Mouse (Mus musculus) cerebellum, postnatal 10 days (tissue): ENCODE measurements around the gene Cntn2.
"Not testable (repeated sequence)": the region's sequence is repeated elsewhere in the genome, so short reads cannot be mapped to it uniquely, and the experiment has no call there.

ENCODE experiments used
- DNase-seq, 2 experiments: peaks; one replicate each; pipeline ENCODE4 v3.0.0; 2021; ENCODE audit warnings: mixed read lengths in 2 of 2

Gene Cntn2

DNA sequence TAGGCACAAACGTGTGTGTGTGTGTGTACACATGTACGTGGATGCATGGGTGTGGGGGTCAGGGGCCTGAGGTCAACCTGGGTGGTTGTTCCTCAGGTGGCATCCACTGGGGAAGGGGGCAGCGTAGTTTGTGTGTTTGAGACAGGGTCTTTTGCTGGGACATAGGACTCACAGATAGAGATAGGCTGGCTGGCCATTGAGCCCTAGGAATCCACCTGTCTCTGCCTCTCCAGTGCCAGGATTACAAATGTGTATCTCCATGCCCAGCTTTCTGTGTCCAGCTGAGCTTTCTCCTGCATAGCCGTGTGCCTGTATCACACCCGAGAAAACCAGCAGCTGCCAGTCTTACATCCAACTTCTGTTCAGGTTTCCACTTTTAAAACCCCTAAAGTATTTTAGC lies 33.3 kb downstream of the Cntn2 start:
- peak; percentile 57 to 59 for DNase-seq

DNA sequence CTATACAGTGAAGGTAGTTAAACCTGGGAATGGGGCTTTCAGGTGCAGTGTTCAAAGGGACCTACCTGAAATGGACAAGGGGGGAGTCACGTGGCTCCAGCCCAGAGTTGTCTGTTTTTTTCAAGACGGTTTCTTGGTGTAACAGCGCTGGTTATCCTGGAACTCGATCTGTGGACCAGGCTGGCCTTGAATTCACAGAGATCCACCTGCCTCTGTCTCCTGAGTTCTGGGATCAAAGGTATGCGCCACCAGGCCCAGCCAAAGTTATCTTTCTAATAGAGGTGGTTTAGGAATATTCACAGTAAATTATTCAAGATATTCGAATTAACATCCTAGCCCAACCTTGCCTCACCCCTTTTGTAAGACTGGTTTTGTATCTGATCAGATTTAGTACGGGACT lies 36.4 kb downstream of the Cntn2 start:
- DNase-seq = no peak

DNA sequence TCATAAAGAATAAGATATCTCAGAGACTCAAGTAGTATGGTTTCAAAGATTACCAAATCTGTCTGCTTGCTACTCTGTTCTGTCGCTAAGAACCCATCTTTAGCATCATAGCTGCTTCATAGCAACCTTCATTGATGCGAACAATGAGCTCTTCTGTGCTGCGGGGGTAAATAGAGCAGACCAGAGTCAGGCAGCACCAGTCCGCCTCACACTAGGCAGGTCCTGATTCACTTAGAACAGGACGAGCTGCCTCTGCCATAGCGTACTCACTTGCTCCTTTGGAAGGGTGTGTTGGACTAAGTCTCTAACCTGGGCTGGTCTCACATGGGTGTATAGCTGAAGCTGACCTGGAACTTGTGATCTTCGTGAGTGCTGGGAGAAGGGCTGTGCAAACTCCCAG lies 37.0 kb downstream of the Cntn2 start, which contains the start of gene Tmem81:
TSS of gene Tmem81 (plus strand) at position 173 of the 400 bp plus-strand sequence.
- DNase-seq = peak in 1 of 2 experiments; percentile 6

DNA sequence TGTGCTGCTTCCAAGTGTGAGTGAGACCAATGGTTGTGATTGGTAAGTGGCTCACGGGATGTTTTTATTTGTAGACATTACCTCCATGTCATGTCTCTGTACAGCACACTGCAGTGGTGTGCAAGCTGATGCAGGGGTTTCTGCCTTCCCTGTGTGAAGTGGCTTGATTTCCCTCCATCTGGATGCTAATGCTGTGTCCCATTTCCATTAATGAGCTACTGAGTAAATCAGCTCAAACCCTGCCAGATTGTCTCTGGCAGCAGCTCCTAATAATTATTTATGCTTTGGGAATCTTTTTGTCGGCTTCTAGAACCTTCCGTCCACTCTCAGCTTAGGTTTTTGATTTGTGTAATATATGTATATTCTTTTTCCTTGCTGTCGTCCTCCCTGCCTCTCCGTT lies 37.9 kb downstream of the Cntn2 start:
- DNase-seq = peak in 1 of 2 experiments; percentile 9

DNA sequence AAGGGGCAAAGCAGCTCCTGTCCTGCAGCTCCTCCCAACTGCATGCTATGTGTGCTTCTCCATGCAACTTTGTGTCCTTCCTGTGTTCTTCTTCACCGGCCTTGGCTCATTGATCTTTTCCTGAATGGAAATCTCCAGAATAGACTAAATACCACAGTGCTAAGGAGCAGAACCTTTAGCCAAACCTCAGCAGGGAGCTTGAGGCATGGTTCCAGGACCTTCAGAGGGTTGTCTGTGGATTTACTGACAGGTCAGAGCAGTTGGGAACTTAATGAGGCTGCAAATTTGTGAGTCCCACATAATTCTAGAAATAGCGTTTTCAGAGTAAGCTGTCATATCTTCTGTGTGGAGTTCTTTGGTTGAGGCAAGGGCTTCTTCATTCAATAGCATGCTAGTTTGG lies 42.5 kb downstream of the Cntn2 start:
- peak; percentile 61 to 71 for DNase-seq

DNA sequence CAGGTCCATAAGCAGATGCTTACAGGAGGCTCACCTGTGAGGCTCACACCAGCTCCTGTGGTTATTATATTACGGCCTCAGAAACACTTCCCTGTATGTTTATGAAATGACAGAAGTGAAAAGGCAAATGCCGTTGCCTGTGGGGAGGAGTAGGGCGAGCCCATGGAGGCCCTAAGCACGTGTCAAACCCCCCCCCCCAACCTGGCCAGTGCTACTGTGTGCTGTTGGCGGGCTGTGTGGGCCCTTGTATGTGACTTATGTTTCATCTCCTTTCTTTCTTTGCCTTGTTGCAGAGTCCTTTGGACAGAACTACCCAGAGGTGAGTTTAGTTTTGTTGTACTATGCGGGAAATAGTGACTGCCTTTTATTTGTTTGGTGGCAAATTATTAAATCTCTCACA lies 59.3 kb downstream of the Cntn2 start:
- no peak for DNase-seq

DNA sequence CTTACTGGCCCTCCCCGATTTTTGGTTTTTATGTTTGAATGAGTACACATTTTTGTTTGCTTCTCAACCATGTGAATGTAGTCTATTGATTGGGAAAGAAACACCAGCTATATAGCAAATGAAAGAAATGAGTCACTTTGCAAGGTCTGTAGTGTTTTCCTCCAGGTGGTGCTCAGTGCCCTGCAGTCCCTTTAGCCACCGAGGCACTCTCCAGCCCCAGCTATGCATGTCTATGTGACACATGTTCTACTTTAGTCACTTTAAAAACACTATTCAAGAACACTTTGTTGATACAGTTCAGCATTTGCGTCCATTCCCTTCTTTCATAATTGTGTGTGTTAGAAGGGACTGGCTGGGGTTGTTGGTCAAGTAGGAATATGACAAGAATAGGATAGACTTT lies 59.8 kb downstream of the Cntn2 start:
- no peak for DNase-seq

DNA sequence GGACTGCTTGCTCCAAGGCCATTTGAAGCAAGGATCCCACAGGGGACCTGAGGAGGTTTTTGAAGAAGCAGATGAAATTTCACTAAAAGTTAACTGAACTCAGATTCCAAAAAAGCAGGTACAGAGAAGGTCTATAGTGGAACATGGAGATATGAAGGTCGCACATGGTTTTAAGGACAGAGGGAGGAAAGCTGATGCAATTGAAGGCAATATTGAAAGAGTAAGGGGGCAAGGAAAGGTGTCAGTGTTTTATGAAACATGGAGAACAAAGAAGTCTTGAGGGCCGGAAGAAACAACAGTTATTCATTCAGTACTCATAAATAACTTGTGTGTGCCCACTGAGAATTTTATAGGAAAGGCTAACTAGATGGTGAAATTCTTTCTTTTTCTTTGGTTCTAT lies 61.4 kb downstream of the Cntn2 start:
- no peak for DNase-seq

DNA sequence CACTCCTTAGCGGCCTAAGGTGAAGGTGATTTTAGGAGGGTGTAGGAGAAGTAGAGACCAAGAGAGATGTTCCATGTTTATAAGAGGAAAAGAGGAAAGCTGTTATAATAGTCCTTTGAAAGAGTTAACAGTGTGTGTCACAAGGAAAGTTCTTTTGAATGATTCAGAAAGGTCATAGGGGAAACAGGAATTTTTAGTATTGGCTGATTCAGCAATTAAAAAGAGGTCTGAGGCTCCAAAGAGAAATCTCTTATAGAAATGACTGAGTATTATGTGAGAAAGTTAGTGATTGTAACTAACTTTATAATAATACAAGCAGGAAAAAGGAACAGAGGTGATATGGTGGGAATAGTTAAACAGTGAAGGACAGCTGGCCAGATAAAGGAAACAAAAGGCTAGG lies 63.6 kb downstream of the Cntn2 start:
- DNase-seq = no peak

DNA sequence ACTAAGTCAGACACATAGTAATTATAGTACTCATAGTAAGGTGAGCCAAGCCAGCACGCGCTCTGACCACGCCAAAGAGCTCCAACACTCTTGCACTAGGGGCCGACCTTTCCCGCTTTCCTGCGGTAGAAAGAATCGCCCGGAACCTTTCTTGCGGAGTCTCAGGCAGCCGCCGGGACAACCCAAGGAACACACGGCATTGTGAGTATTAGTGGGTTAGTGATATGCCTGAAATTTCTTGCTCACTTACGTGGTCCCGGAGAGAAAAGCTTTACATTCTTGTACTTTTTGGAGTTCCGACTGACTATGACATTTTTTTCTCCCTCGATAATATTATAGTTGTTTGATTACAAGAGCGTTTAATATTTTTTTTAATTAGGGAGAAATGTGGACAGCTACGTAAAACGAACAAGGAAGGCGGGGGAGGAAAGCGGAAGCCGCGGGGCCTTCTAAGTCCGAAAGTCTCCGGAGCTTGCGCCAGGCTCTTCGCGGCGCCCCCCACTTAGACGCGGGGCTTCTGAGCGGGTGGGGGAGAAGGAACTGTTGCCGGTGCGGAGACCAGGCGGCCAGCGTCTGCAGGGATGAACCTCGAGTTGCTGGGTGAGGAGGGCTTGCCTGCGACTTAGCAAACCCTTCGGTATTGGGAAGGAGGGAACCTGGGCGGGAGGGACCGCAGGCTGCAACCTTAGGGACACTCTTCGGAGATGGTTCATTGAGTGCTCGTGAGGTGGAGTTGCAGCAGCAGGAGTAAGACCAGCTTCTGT lies 65.9 kb downstream of the Cntn2 start, which contains the start of gene Rbbp5:
TSS of gene Rbbp5 (plus strand) at position 438 of the 764 bp plus-strand sequence.
- peak; percentile 91 to 94 for DNase-seq

DNA sequence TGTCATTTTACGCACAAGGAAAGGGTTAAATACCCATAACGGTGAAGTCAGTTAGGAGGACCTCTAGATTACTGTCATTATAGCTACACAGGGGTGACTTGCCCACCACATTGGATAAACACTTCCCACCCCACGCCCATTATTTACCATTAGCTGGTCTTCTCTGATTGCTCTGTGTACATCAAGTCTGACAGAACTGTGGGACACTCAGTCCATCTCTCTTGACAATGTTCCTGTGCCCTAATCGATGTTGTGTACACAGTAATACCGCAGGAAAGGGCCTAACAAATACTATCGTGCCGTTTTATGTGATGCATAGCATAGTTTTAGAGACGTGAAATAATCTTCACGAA lies 66.5 kb downstream of the Cntn2 start:
- DNase-seq = no peak

DNA sequence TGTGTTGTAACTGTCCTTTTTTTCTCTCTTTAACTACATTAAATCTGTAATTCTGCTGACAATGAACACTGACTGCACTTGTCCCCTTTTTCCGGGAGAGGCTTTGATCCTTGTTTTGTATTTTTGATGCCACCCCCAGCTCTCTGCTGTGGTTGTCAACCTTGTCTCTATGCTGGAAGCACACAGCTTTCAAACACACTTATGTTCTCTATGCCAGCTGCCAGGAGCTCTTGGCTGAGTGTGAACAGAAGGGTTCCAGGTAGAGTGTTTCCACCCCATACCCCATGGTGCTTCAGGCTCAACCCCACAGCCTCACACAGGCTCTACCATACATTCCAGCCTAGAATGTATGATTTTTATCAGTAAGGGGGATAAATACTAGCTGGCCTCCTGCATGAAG lies 68.6 kb downstream of the Cntn2 start:
- no peak for DNase-seq

DNA sequence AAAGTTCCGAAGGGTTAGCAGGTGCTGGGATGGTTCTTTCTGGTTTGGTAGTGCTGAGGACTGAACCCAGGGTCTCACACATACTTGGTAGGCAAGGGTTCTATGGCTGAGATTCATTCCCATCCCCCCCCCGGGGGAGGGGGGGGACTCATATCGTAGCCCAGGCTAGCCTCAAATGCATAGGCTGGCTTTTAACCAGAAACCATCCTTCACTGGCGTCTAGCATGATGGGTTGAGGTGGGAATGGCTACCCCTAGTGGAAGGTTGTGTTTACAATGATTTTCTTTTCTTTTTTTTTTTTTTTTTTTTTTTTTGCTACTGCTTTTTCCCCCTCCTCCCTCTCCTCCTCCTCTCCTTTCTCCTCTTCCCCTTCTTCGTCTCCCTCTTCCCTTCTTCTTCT lies 70.5 kb downstream of the Cntn2 start:
- DNase-seq = peak; percentile 13 to 32

DNA sequence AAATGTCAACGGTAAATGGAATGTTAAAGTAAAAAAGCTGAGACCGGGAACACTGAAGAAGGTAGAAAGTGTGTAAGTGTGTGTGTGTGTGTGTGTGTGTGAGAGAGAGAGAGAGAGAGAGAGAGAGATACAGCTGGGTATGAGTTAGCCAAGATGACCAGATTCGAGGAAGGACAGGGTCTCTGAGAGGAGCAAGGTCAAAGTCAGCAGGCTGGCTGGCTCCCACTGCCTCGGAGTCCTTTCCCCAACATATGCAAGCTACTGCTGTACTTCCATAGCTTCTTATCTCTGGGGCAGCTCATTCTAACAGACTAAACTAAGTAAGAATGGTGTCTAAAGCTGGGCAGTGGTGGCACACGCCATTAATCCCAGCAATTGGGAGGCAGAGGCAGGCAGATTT lies 71.6 kb downstream of the Cntn2 start:
- no peak for DNase-seq

DNA sequence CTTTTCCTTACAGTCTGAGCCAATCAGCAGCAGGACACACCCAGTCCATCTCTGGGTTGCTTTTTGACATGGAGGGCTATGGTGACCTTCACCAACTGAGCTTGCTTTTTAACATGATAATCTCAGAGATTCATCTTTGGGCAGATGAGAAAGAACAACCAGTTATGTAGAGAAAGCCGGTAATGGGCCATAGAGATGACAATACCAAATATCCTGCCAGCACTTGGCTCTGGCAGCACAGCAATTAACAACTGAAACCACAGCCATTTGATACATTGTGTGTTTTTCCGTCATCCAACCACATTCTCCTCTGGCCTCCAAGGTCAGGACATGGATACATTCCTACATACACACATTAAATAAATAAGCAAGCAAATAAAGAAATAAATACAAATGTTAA lies 72.0 kb downstream of the Cntn2 start:
- no peak for DNase-seq

DNA sequence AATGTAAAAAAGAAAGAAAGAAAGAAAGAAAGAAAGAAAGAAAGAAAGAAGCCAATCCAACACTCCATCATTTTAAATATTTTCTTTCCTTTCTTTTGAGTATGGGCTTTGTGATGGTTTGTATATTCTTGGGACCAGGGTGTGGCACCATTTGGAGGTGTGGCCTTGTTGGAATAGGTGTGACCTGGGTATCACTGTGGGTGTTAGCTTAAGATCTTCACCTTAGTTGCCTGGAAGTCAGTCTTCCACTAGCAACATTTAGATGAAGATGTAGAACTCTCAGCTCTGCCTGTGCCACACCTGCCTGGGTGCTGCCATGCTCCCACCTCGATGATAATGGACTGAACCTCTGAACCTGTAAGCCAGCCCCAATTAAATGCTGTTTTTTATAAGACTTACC lies 73.0 kb downstream of the Cntn2 start:
- DNase-seq = not testable (repeated sequence)

DNA sequence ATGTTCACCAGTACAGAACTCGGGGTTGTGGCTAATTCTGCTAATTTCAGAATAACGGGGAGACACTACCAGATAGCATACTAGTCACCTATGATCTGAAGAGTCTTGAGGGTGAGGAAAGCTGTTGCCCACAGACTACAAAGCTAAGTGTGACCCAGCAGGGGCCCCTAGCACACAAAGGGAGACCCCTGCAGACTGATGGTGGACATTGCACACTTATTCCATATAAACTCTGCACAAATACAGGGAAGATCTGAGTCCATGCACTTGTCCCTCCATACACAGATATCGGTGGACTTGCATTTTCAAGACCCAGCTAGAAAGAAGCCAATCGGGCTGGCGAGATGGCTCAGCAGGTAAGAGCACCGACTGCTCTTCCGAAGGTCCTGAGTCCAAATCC lies 73.5 kb downstream of the Cntn2 start:
- DNase-seq = no peak

DNA sequence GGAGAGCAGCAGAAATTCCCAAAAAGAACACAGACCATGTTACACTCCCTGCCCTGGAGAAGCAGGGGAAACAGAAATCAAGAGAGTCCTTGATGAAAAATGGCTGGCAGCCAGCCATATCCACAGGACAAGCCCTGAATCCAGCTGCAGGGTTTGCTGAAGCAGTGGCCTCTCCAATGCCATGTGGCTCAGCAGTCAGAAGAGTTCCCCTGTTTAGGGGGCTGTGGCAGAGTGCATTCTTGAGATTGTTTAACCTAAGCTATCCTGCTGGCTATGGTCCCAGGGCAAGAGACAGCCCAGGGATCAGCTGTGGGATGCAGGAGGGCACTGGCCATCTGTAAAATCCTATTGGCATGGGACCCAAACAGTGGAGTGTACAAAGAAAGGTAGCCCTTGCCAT lies 74.1 kb downstream of the Cntn2 start:
- peak; percentile 20 to 21 for DNase-seq

DNA sequence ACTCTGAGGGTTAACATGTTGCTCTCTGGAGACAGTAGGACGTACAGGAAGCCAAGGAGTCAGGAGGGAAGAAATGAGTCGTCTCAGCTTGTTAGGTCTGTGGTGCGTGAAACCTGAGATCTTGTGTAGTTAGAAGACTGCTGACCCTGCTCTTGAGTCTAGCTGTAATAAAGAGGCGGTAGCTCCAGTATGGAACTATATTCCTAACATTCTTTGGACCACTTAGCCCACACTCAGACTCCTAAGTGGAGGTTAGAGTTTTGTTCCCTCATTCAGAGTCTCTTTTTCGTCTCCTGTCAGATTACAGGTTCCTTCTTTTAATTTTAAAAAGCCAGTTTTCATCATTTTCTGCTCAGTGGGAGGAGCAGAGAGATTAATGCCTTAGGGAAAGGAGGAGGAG lies 78.4 kb downstream of the Cntn2 start:
- no peak for DNase-seq
